Mouse (Mus musculus): ENCODE measurements around the gene Gramd1c.

The Gramd1c gene

DNA sequence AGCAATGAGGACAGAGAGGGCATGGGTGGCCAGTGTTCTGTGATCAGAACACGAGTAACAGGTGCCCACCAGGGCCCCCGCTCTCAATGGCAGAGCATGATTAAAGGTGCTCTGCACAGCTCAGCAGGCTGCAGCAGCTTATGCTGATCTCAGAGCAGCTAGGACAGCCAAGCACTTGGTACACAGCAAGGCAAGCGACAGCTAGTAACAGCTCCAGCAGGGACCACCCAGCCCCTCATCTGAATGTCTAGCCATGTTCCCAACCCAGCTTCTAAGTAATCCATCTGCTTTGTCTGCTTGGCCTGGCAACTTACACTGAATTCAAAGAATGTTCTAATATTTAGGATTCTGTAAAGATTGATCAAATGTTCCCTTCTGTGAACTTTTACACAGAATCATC lies 99.4 kb downstream of the Gramd1c start:
- DNase-seq (ENCODE audit: inconsistent age in 2 of 2, low spot score in 1 of 2), result no peak

DNA sequence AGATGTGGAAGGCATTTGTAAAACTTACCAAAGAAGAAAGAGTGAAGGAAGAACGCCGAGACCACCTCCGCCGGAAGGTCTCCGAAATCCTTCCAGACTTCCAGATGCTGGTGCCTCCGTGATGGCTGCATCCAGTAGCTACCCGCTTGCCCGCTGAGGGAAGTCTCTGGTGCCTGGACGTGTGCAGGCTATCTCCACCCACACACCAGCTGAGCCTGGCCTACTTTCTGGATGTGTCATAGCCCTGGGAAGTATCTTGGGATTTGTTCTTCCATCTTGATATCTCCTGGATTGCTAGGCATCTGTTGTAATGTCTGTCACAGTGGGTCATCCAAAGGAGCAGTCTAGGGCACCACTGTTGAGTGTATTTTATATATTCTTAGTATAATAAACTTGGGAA lies 99.9 kb downstream of the Gramd1c start:
- no peak for DNase-seq (ENCODE audit: inconsistent age in 2 of 2, low spot score in 1 of 2)

GRCm38 (mm10) chr16:43958038-43958437 lies 105.1 kb downstream of the Gramd1c start:
- no peak for DNase-seq (ENCODE audit: inconsistent age in 2 of 2, low spot score in 1 of 2)

DNA sequence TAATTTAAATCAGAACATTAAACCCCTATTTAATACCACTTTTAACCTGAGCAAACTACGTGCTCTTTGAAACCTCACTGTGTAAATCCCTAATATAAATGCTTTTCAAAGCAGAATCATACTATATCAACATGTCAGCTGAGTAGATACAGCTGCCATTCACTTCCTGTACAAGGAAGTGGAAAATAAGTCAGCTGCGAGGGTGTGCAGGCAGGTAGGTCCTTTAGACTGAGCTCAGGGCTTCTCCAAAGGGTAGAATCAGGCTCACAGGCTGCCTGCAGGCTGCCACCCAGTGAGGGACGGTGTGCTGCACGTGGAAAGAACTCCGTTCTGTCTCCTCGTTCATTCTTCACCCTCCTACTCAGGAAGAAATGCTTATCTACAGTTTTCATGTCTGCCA lies 108.2 kb downstream of the Gramd1c start:
- no peak for DNase-seq (ENCODE audit: inconsistent age in 2 of 2, low spot score in 1 of 2)

GRCm38 (mm10) chr16:43951591-43951990 lies 111.6 kb downstream of the Gramd1c start:
- no peak for DNase-seq (ENCODE audit: inconsistent age in 2 of 2, low spot score in 1 of 2)

GRCm38 (mm10) chr16:43945869-43946268 lies 117.3 kb downstream of the Gramd1c start:
- no peak for DNase-seq (ENCODE audit: inconsistent age in 2 of 2, low spot score in 1 of 2)

- DNase-seq (ENCODE audit: inconsistent age in 2 of 2, low spot score in 1 of 2), result no peak
Measured at GRCm38 (mm10) chr16:43945351-43945750, 117.8 kb downstream of the Gramd1c start.

DNA sequence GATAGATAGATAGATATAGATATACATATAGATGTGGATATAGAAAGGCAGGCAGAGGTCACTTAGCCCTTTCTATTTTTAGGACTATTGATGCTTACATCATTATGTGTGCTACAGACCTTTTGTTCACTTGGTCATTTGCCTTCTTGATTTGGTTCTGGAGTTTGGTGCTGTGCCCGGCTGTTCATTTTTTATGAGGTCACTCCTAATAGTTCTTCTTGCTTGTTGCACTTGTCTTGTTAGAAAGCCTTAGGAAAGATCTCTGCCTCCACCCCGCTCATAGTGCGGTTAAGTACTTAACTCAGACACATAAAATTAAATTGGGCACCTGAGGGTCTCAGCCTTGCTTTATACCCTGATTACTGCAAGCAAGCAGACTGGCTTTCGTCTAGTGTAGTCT lies 122.3 kb downstream of the Gramd1c start:
- DNase-seq (ENCODE audit: inconsistent age in 2 of 2, low spot score in 1 of 2), result peak in 1 of 2 experiments; percentile 37

DNA sequence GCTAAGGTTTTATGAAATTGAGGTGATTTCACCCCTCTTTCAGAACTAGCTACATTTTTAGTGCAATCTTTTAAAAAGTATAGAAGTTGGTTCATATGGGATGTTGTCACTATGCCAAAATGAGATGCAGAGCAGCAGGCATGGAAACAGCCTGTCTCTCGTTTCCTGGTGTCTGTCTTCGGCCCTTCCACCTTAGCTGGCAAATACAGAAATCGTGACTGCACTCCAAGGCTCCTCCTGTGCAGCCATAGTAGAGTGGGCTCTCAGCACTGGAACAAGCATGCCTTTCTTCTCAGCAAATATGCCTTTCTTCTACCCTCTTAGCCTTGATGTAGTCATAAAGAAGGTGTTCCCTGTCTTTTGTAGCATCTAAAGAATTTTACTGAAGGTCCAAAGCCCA lies 127.3 kb downstream of the Gramd1c start:
- no peak for DNase-seq (ENCODE audit: inconsistent age in 2 of 2, low spot score in 1 of 2)

GRCm38 (mm10) chr16:43935367-43935766 lies 127.8 kb downstream of the Gramd1c start:
- DNase-seq (ENCODE audit: inconsistent age in 2 of 2, low spot score in 1 of 2), result no peak

- DNase-seq (ENCODE audit: inconsistent age in 2 of 2, low spot score in 1 of 2), result no peak
Measured at GRCm38 (mm10) chr16:43934856-43935255, 128.3 kb downstream of the Gramd1c start.

DNA sequence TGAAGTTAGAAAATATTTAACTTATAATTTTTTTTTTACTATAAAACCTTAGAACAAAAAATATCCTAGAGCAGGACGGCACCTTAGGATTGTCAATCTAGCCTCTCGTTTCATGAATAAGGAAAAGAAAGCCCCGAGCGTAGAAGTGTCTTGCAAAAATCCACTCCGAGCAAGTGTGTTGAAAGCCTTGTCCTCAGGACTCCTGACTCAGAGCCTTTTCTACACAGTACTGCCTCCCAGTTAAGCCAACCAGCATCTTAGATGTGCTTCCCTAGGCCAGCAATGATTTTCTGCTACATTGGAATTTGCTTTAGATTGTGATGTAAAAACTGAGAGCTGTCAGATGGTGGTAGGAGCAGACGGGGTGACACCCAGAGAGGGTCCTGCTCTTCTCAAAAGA lies 130.1 kb downstream of the Gramd1c start:
- no peak for DNase-seq (ENCODE audit: inconsistent age in 2 of 2, low spot score in 1 of 2)

DNA sequence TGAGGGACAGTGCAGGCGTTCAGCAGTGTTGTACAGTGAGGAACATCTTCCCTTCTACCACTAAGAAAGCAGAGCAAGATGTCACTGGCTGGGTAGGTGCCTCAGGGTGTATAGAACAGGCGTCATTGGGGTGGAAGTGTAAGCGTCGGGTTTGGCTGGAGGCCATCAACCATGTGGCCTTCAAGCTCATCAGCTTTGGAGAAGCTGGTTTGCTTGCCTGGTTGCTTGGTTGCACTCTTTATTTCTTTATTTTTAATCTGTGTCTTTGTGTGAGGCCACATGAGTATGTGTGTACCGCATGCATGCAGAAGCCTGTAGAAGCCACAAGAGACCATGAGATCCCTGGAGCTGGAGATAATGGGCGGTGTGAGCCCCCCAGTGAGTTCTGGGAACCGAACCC lies 130.8 kb downstream of the Gramd1c start:
- DNase-seq (ENCODE audit: inconsistent age in 2 of 2, low spot score in 1 of 2), result no peak

GRCm38 (mm10) chr16:43931502-43931901 lies 131.6 kb downstream of the Gramd1c start:
- DNase-seq (ENCODE audit: inconsistent age in 2 of 2, low spot score in 1 of 2), result no peak

DNA sequence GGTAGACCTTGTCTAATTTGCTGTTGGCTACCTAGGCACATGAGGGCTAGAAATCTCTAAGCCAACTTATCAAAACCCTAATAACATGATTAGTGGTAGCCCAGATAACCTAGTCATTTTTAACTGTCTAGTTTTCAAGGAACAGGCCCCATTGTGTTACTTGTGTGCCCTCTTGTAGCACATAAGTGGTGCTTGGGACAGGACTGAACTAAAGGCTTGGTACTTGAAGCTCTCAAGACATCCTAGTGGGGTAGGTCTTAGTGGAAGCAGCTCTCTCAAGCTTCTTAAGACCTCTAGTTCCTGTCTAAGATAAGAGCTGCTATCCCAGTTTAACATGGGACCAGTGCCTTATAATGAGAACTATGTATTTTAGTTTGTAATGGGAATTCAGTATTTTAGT lies 132.6 kb downstream of the Gramd1c start:
- no peak for DNase-seq (ENCODE audit: inconsistent age in 2 of 2, low spot score in 1 of 2)
